Mouse (Mus musculus) hindbrain, postnatal 0 days (tissue): ENCODE measurements around the gene Surf2. TPM values are rescaled to one million over a fixed set of nuclear protein-coding genes. Genes with fewer than 3 reads are reported as not detected.

Experiments
- ATAC-seq: fragments of 200-750 bp; cut with Nextera tagmentation; 2 replicates; pipeline ENCODE4 v1.8.0; 2017; ENCODE audit warnings: mild to moderate bottlenecking, moderate TSS enrichment, moderate library complexity
- DNase-seq: peaks from one replicate; pipeline ENCODE4 v3.0.0-alpha.2; 2015; ENCODE audit warnings: low spot score
- H3K27ac ChIP-seq: fragments of 300-500 bp; sonication (generic); 2 replicates; pipeline ENCODE4 v1.5.1; 2014; ENCODE audit warnings: mild to moderate bottlenecking
- H3K27me3 ChIP-seq: fragments of 300-500 bp; sonication (generic); 2 replicates; pipeline ENCODE4 v1.6.1; 2014; ENCODE audit warnings: low read length, mixed read lengths; ENCODE audit not compliant: insufficient read depth
- H3K36me3 ChIP-seq: fragments of 300-500 bp; sonication (generic); 2 replicates; pipeline ENCODE4 v1.6.1; 2014; ENCODE audit warnings: low read length, mixed read lengths; ENCODE audit not compliant: insufficient read depth
- H3K4me1 ChIP-seq: fragments of 300-500 bp; sonication (generic); 2 replicates; pipeline ENCODE4 v1.6.1; 2014; ENCODE audit warnings: antibody characterized with exemption, low read length, mixed read lengths; ENCODE audit not compliant: insufficient read depth
- H3K4me2 ChIP-seq: fragments of 300-500 bp; sonication (generic); 2 replicates; pipeline ENCODE4 v1.6.1; 2014; ENCODE audit warnings: low read depth, mild to moderate bottlenecking, low read length, moderate library complexity, mixed read lengths
- H3K4me3 ChIP-seq: fragments of 300-500 bp; sonication (generic); 2 replicates; pipeline ENCODE4 v1.5.1; 2014; ENCODE audit warnings: low read length
- H3K9ac ChIP-seq: fragments of 300-500 bp; sonication (generic); replicated peaks from 2 replicates; pipeline ENCODE4 v1.6.1; 2014; ENCODE audit warnings: mild to moderate bottlenecking, low read length, moderate library complexity, mixed read lengths
- H3K9me3 ChIP-seq: fragments of 300-500 bp; sonication (generic); 2 replicates; pipeline ENCODE4 v1.6.1; 2016; ENCODE audit warnings: low read length, mixed read lengths
- CTCF ChIP-seq: IDR thresholded peaks from 2 replicates; pipeline ENCODE4 v1.5.1; 2016; ENCODE audit warnings: antibody characterized with exemption, control low read depth, low read depth
- WGBS: fragments of 180-500 bp; shearing (Covaris S2); extraction: QIAGEN DNeasy Blood & Tissue Kit; methylation state at CpG from one replicate; pipeline ENCODE4 v1.1.7; 2014; 5-methylcytosine and 5-hydroxymethylcytosine counted together
- polyA plus RNA-seq: library from polyadenylated mRNA; unstranded; fragments of >200 nt; fragmentation: Nextera tagmentation; extraction: Ambion mirVana; gene quantifications from 2 replicates; pipeline ENCODE4 v1.2.1, GENCODE M21; 2015
- total RNA-seq: library from RNA; depleted of rRNA; stranded (reverse); fragments of >200 nt; gene quantifications from 2 replicates; pipeline ENCODE4 v1.2.3, GENCODE M21; 2014

Gene Surf2
- total and polyA plus RNA-seq, 2 experiments from 2014 or later, result 24.4 to 54.6 TPM

- TF ChIP-seq CTCF, result no peak
- Histone ChIP-seq H3K4me1 (peaks cover 22% of the 10 kb centered on the region), H3K36me3 (peaks cover 24% of the 10 kb centered on the region), H3K4me2 (no peak overlapping the region), H3K9ac (no peak overlapping the region), H3K9me3 (no peaks in the 10 kb centered on the region), H3K27me3 (no peaks in the 10 kb centered on the region), H3K27ac (no peak overlapping the region), H3K4me3 (no peak overlapping the region)
- WGBS, result 87% methylated on average over 17 of the region's 17 CpGs
- no peak for ATAC-seq
- no peak for DNase-seq
Observed at GRCm38 (mm10) chr2:26913416-26914147, 2.6 kb upstream of the Surf2 start.

GRCm38 (mm10) chr2:26914148-26914941, 1.8 kb upstream of the Surf2 start:
- Histone ChIP-seq H3K9me3 (no peaks in the 10 kb centered on the region), H3K4me2 (no peak overlapping the region), H3K36me3 (peaks cover 32% of the 10 kb centered on the region), H3K9ac (no peak overlapping the region), H3K27me3 (no peaks in the 10 kb centered on the region), H3K4me1 (peaks cover 16% of the 10 kb centered on the region), H3K27ac (no peak overlapping the region), H3K4me3 (no peak overlapping the region)
- peak; percentile 32 for TF ChIP-seq CTCF
- 61% methylated on average over 8 of the region's 8 CpGs for WGBS
- no peak for DNase-seq
- ATAC-seq, result no peak

- Histone ChIP-seq H3K36me3 (peaks cover 55% of the 10 kb centered on the region), H3K4me1 (peaks cover 16% of the 10 kb centered on the region), H3K27ac (peak overlapping the region; percentile 86), H3K9me3 (no peaks in the 10 kb centered on the region), H3K9ac (peak overlapping the region; percentile 86), H3K4me3 (peak overlapping the region; percentile 74), H3K27me3 (no peaks in the 10 kb centered on the region), H3K4me2 (peak overlapping the region; percentile 99)
- WGBS, result 2% methylated on average over 13 of the region's 13 CpGs
- TF ChIP-seq CTCF, result no peak
- DNase-seq (no peak), ATAC-seq (no peak)
Observed at GRCm38 (mm10) chr2:26916738-26917137, 571 bp downstream of the Surf2 start.

- no peak overlapping the region for H3K27ac ChIP-seq
- H3K4me1 ChIP-seq, result peaks cover 16% of the 10 kb centered on the region
- ATAC-seq (no peak), DNase-seq (no peak)
- no peak overlapping the region for H3K4me3 ChIP-seq
- no peak for TF ChIP-seq CTCF
- no peak overlapping the region for H3K9ac ChIP-seq
- H3K27me3 ChIP-seq, result no peaks in the 10 kb centered on the region
- H3K4me2 ChIP-seq, result no peak overlapping the region
- no peaks in the 10 kb centered on the region for H3K9me3 ChIP-seq
- WGBS, result 85% methylated on average over 3 of the region's 3 CpGs
- H3K36me3 ChIP-seq, result peaks cover 63% of the 10 kb centered on the region
Observed at GRCm38 (mm10) chr2:26919684-26920083, 3.5 kb downstream of the Surf2 start.

- no peak overlapping the region for H3K4me3 ChIP-seq
- DNase-seq, result no peak
- peaks cover 69% of the 10 kb centered on the region for H3K36me3 ChIP-seq
- H3K27me3 ChIP-seq, result no peaks in the 10 kb centered on the region
- no peak overlapping the region for H3K4me2 ChIP-seq
- H3K4me1 ChIP-seq, result peaks cover 15% of the 10 kb centered on the region
- no peak overlapping the region for H3K27ac ChIP-seq
- no peak for TF ChIP-seq CTCF
- no peak for ATAC-seq
- H3K9ac ChIP-seq, result no peak overlapping the region
- WGBS, result 87% methylated on average over 6 of the region's 6 CpGs
- no peaks in the 10 kb centered on the region for H3K9me3 ChIP-seq
Observed at GRCm38 (mm10) chr2:26920190-26920855, 4.2 kb downstream of the Surf2 start.

GRCm38 (mm10) chr2:26921784-26922183, 5.6 kb downstream of the Surf2 start:
- H3K4me1 ChIP-seq, result peaks cover 10% of the 10 kb centered on the region
- no peak for TF ChIP-seq CTCF
- no peak overlapping the region for H3K4me3 ChIP-seq
- 76% methylated on average over 9 of the region's 9 CpGs for WGBS
- ATAC-seq (no peak), DNase-seq (no peak)
- no peaks in the 10 kb centered on the region for H3K27me3 ChIP-seq
- H3K9me3 ChIP-seq, result no peaks in the 10 kb centered on the region
- no peak overlapping the region for H3K9ac ChIP-seq
- no peak overlapping the region for H3K4me2 ChIP-seq
- H3K27ac ChIP-seq, result no peak overlapping the region
- H3K36me3 ChIP-seq, result peaks cover 73% of the 10 kb centered on the region
